In genomic region chr9:111070546-111070961, GRCm38 (mm10) we compare ENCODE assay signal across 8 mouse cellular contexts. TPM values are rescaled to one million over a fixed set of nuclear protein-coding genes. Genes with fewer than 3 reads are reported as not detected.
DNase-seq lines count a peak whose midpoint lies in the region; ATAC-seq and TF ChIP-seq lines count a peak whose summit lies in the region.

No protein-coding gene starts in this region.

- peaks cover 27% of the 10 kb centered on the region for H3K4me1 ChIP-seq in G1E (ENCODE audit: insufficient read depth, low read depth, low read length)
- no peaks in the 10 kb centered on the region for H3K4me1 ChIP-seq in liver, embryonic 12.5 days

- WGBS in liver, embryonic 12.5 days (ENCODE audit: insufficient replicate concordance) = 10% methylated on average over 4 of the region's 4 CpGs

- peak in 1 of 2 experiments; percentile 18 for DNase-seq in layer of hippocampus, adult 2 months (ENCODE audit: low spot score in 2 of 2)
- no peak for DNase-seq in layer of hippocampus, adult 9-10 months (ENCODE audit: low spot score)
- peak; percentile 17 for DNase-seq in G1E (ENCODE audit: low spot score)
- DNase-seq in heart, postnatal 36 days = peak; percentile 61 to 75
- DNase-seq in retina, embryonic 14.5 days (ENCODE audit: low spot score) = peak; percentile 65
- no peak for DNase-seq in cerebellum, adult 9-11 months

- peak; percentile 34; the same call in 1 of the 2 replicates for ATAC-seq in G1E (ENCODE audit: extremely low read depth, insufficient number of reproducible peaks, low FRiP score, poor library complexity, severe bottlenecking)
- peak; percentile 81 for ATAC-seq in common myeloid progenitor, adult 5-6 weeks (replicated peaks; ENCODE audit: low read depth, poor library complexity, severe bottlenecking)
- peak; percentile 75 for ATAC-seq in liver, embryonic 12.5 days

- H3K9ac ChIP-seq in liver, embryonic 12.5 days = no peak overlapping the region

- no peaks in the 10 kb centered on the region for H3K36me3 ChIP-seq in G1E (replicated peaks)
- H3K36me3 ChIP-seq in liver, embryonic 12.5 days = no peaks in the 10 kb centered on the region

- no peak overlapping the region for H3K27ac ChIP-seq in layer of hippocampus, adult 2 months
- no peak overlapping the region for H3K27ac ChIP-seq in liver, embryonic 12.5 days

- no peak overlapping the region for H3K4me3 ChIP-seq in layer of hippocampus, adult 2 months
- H3K4me3 ChIP-seq in G1E (ENCODE audit: low read depth, low read length) = no peak overlapping the region
- H3K4me3 ChIP-seq in liver, embryonic 12.5 days = no peak overlapping the region

- intact Hi-C loops in heart, postnatal 36 days (cut with DNase I) = loop anchor here (2.0 kb wide), 1 partner anchor 22 kb away; no protein-coding TSS in a partner anchor

- H3K9me3 ChIP-seq in G1E (replicated peaks) = peaks cover 4% of the 10 kb centered on the region
- H3K9me3 ChIP-seq in liver, embryonic 12.5 days (replicated peaks) = peaks cover 5% of the 10 kb centered on the region; the same call in 1 of the 2 replicates

- peak; percentile 79 for TF ChIP-seq CTCF in layer of hippocampus, adult 2 months (conservative IDR thresholded peaks at IDR 0.05)
- TF ChIP-seq CTCF in G1E (IDR thresholded peaks at IDR 0.05; ENCODE audit: low read depth, low read length) = peak; percentile 84

- peaks cover 3% of the 10 kb centered on the region; the same call in 1 of the 2 replicates for H3K27me3 ChIP-seq in G1E (ENCODE audit: insufficient read depth, low read length)
- H3K27me3 ChIP-seq in liver, embryonic 12.5 days (replicated peaks) = no peaks in the 10 kb centered on the region

- H3K4me2 ChIP-seq in liver, embryonic 12.5 days = no peak overlapping the region

RNA-seq across cellular contexts. Expression of gene Ccrl2, which starts 13.2 kb away (rescaled TPM):
- total RNA-seq in layer of hippocampus, adult 2 months (2021) = under 1 TPM; 0.69 to 0.72 TPM
- total RNA-seq in G1E (2014; fragmentation: Nextera tagmentation) (32.2 and 44.7 TPM in 2 replicates), G1E (2017) (20.9 and 21.0 TPM in 2 replicates)
- polyA plus RNA-seq in G1E (2012) = 0.18 and 0.78 TPM in 2 replicates
- 9.6 and 10.5 TPM in 2 replicates for total RNA-seq in common myeloid progenitor, adult 5-6 weeks (2017)
- 10 to 100 TPM; 14.3 to 21.1 TPM for total RNA-seq in heart, postnatal 36 days (2021)
- polyA plus RNA-seq in liver, embryonic 12.5 days (2016; fragmentation: Nextera tagmentation; extraction: Ambion mirVana) = 12.2 and 13.4 TPM in 2 replicates

RNA-seq across cellular contexts. Expression of gene Lrrfip2, which starts 46.8 kb away (rescaled TPM):
- 10 to 100 TPM; 37.2 to 38.0 TPM for total RNA-seq in layer of hippocampus, adult 2 months (2021)
- total RNA-seq in G1E (2014; fragmentation: Nextera tagmentation) (33.6 and 38.4 TPM in 2 replicates), G1E (2017) (28.4 and 30.4 TPM in 2 replicates)
- polyA plus RNA-seq in G1E (2012) = 11.7 and 14.3 TPM in 2 replicates
- total RNA-seq in common myeloid progenitor, adult 5-6 weeks (2017) = 70.2 and 77.5 TPM in 2 replicates
- total RNA-seq in heart, postnatal 36 days (2021) = 10 to 100 TPM; 93.5 to 97.6 TPM
- polyA plus RNA-seq in liver, embryonic 12.5 days (2016; fragmentation: Nextera tagmentation; extraction: Ambion mirVana) = 29.5 and 30.6 TPM in 2 replicates

RNA-seq across cellular contexts. Expression of gene Ltf, which starts 51.5 kb away (rescaled TPM):
- not detected for total RNA-seq in layer of hippocampus, adult 2 months (2021)
- total RNA-seq in G1E (2014; fragmentation: Nextera tagmentation) (not detected in 2 replicates), G1E (2017) (0.16 TPM in 1 of 2 replicates, not detected in the other)
- not detected in 2 replicates for polyA plus RNA-seq in G1E (2012)
- 52.3 and 80.1 TPM in 2 replicates for total RNA-seq in common myeloid progenitor, adult 5-6 weeks (2017)
- total RNA-seq in heart, postnatal 36 days (2021) = under 1 TPM; 0.75 to 0.84 TPM
- 17.0 and 18.7 TPM in 2 replicates for polyA plus RNA-seq in liver, embryonic 12.5 days (2016; fragmentation: Nextera tagmentation; extraction: Ambion mirVana)

Comparison
In these comparisons a context has a peak if more than half of its experiments do, and no peak if none do; other contexts are left out.
1. DNase-seq: peak in G1E (single experiment), heart, postnatal 36 days (2 of 2) and retina, embryonic 14.5 days (single experiment); none in layer of hippocampus, adult 9-10 months (single experiment) and cerebellum, adult 9-11 months (single experiment).
2. RNA of gene Ltf, which starts 51.5 kb away (total RNA-seq): 52.3 to 80.1 TPM in common myeloid progenitor, adult 5-6 weeks; 0.75 to 0.84 TPM in heart, postnatal 36 days, not detected in layer of hippocampus, adult 2 months and 0.16 TPM in G1E; every median in the first group is over 10 times any median in the second.
3. Peak in every context shown above with its lines, with median percentiles within 50 percentile points of each other: ATAC-seq.